Mouse (Mus musculus): ENCODE measurements around the gene Specc1l. TPM values are rescaled to one million over a fixed set of nuclear protein-coding genes. Genes with fewer than 3 reads are reported as not detected.
A peak's percentile ranks its signal among the peaks of the same experiment; 100 is the strongest.

Specc1l gene
- polyA plus RNA-seq, 1 experiment from 2014 or later: 20.3 TPM

GRCm38 (mm10) chr10:75294362-75294761 is 82.5 kb downstream of the Specc1l start:
- DNase-seq (ENCODE audit: low spot score): no peak
- Histone ChIP-seq H3K36me3 (ENCODE audit: control insufficient read depth, insufficient read depth, low read length) (peaks cover 27% of the 10 kb centered on the region), H3K4me1 (ENCODE audit: control insufficient read depth, insufficient read depth, low read length) (no peaks in the 10 kb centered on the region), H3K27ac (replicated peaks; ENCODE audit: low read depth, low read length) (no peak overlapping the region), H3K9me3 (ENCODE audit: control insufficient read depth, low read length) (no peaks in the 10 kb centered on the region), H3K27me3 (replicated peaks; ENCODE audit: control insufficient read depth, insufficient read depth, low read length) (no peaks in the 10 kb centered on the region), H3K4me3 (ENCODE audit: low read depth, low read length) (no peak overlapping the region), H3K9ac (ENCODE audit: low read depth, low read length) (no peak overlapping the region), H3K4me2 (ENCODE audit: low read depth, low read length) (no peak overlapping the region)
- no peak for ATAC-seq (ENCODE audit: low read depth)
- 49% methylated on average over 4 of the region's 4 CpGs for WGBS

GRCm38 (mm10) chr10:75294926-75295325 is 83.1 kb downstream of the Specc1l start:
- Histone ChIP-seq H3K4me2 (ENCODE audit: low read depth, low read length) (no peak overlapping the region), H3K27me3 (replicated peaks; ENCODE audit: control insufficient read depth, insufficient read depth, low read length) (no peaks in the 10 kb centered on the region), H3K9ac (ENCODE audit: low read depth, low read length) (no peak overlapping the region), H3K9me3 (ENCODE audit: control insufficient read depth, low read length) (no peaks in the 10 kb centered on the region), H3K27ac (replicated peaks; ENCODE audit: low read depth, low read length) (no peak overlapping the region), H3K4me1 (ENCODE audit: control insufficient read depth, insufficient read depth, low read length) (no peaks in the 10 kb centered on the region), H3K4me3 (ENCODE audit: low read depth, low read length) (no peak overlapping the region), H3K36me3 (ENCODE audit: control insufficient read depth, insufficient read depth, low read length) (peaks cover 26% of the 10 kb centered on the region)
- ATAC-seq (ENCODE audit: low read depth) (peak; percentile 44; the same call in 1 of the 2 replicates), DNase-seq (ENCODE audit: low spot score) (peak; percentile 46)
- 52% methylated on average over 4 of the region's 4 CpGs for WGBS

- 97% methylated on average over 5 of the region's 5 CpGs for WGBS
- H3K27ac ChIP-seq (replicated peaks; ENCODE audit: low read depth, low read length): no peak overlapping the region
- no peaks in the 10 kb centered on the region for H3K27me3 ChIP-seq (replicated peaks; ENCODE audit: control insufficient read depth, insufficient read depth, low read length)
- H3K4me1 ChIP-seq (ENCODE audit: control insufficient read depth, insufficient read depth, low read length): no peaks in the 10 kb centered on the region
- DNase-seq (ENCODE audit: low spot score): no peak
- no peak for ATAC-seq (ENCODE audit: low read depth)
- peaks cover 34% of the 10 kb centered on the region for H3K36me3 ChIP-seq (ENCODE audit: control insufficient read depth, insufficient read depth, low read length)
- H3K4me3 ChIP-seq (ENCODE audit: low read depth, low read length): no peak overlapping the region
- no peak overlapping the region for H3K4me2 ChIP-seq (ENCODE audit: low read depth, low read length)
- no peak overlapping the region for H3K9ac ChIP-seq (ENCODE audit: low read depth, low read length)
- H3K9me3 ChIP-seq (ENCODE audit: control insufficient read depth, low read length): no peaks in the 10 kb centered on the region
These were observed 86.7 kb downstream of the Specc1l start for GRCm38 (mm10) chr10:75298608-75299007.

- Histone ChIP-seq H3K9ac (ENCODE audit: low read depth, low read length) (no peak overlapping the region), H3K27ac (replicated peaks; ENCODE audit: low read depth, low read length) (no peak overlapping the region), H3K9me3 (ENCODE audit: control insufficient read depth, low read length) (no peaks in the 10 kb centered on the region), H3K27me3 (replicated peaks; ENCODE audit: control insufficient read depth, insufficient read depth, low read length) (no peaks in the 10 kb centered on the region), H3K4me1 (ENCODE audit: control insufficient read depth, insufficient read depth, low read length) (no peaks in the 10 kb centered on the region), H3K36me3 (ENCODE audit: control insufficient read depth, insufficient read depth, low read length) (peaks cover 47% of the 10 kb centered on the region), H3K4me2 (ENCODE audit: low read depth, low read length) (no peak overlapping the region), H3K4me3 (ENCODE audit: low read depth, low read length) (no peak overlapping the region)
- DNase-seq (ENCODE audit: low spot score): peak; percentile 51
- 56% methylated on average over 5 of the region's 5 CpGs for WGBS
- ATAC-seq (ENCODE audit: low read depth): no peak
These were observed 88.0 kb downstream of the Specc1l start for GRCm38 (mm10) chr10:75299785-75300418.

- Histone ChIP-seq H3K9me3 (ENCODE audit: control insufficient read depth, low read length) (no peaks in the 10 kb centered on the region), H3K4me3 (ENCODE audit: low read depth, low read length) (no peak overlapping the region), H3K4me2 (ENCODE audit: low read depth, low read length) (no peak overlapping the region), H3K27ac (replicated peaks; ENCODE audit: low read depth, low read length) (no peak overlapping the region), H3K27me3 (replicated peaks; ENCODE audit: control insufficient read depth, insufficient read depth, low read length) (no peaks in the 10 kb centered on the region), H3K4me1 (ENCODE audit: control insufficient read depth, insufficient read depth, low read length) (no peaks in the 10 kb centered on the region), H3K9ac (ENCODE audit: low read depth, low read length) (no peak overlapping the region), H3K36me3 (ENCODE audit: control insufficient read depth, insufficient read depth, low read length) (peaks cover 58% of the 10 kb centered on the region)
- ATAC-seq (ENCODE audit: low read depth): no peak
- 89% methylated on average over 12 of the region's 12 CpGs for WGBS
- DNase-seq (ENCODE audit: low spot score): no peak
These were observed 89.4 kb downstream of the Specc1l start for GRCm38 (mm10) chr10:75301195-75301806.

- Histone ChIP-seq H3K4me2 (ENCODE audit: low read depth, low read length) (no peak overlapping the region), H3K36me3 (ENCODE audit: control insufficient read depth, insufficient read depth, low read length) (peaks cover 63% of the 10 kb centered on the region), H3K9ac (ENCODE audit: low read depth, low read length) (no peak overlapping the region), H3K4me1 (ENCODE audit: control insufficient read depth, insufficient read depth, low read length) (no peaks in the 10 kb centered on the region), H3K27me3 (replicated peaks; ENCODE audit: control insufficient read depth, insufficient read depth, low read length) (no peaks in the 10 kb centered on the region), H3K9me3 (ENCODE audit: control insufficient read depth, low read length) (no peaks in the 10 kb centered on the region), H3K4me3 (ENCODE audit: low read depth, low read length) (no peak overlapping the region), H3K27ac (replicated peaks; ENCODE audit: low read depth, low read length) (no peak overlapping the region)
- ATAC-seq (ENCODE audit: low read depth): no peak
- DNase-seq (ENCODE audit: low spot score): no peak
- WGBS: 96% methylated on average over 4 of the region's 4 CpGs
These were observed 90.1 kb downstream of the Specc1l start for GRCm38 (mm10) chr10:75301937-75302336.

- DNase-seq (ENCODE audit: low spot score): no peak
- H3K4me1 ChIP-seq (ENCODE audit: control insufficient read depth, insufficient read depth, low read length): no peaks in the 10 kb centered on the region
- no peak overlapping the region for H3K4me2 ChIP-seq (ENCODE audit: low read depth, low read length)
- no peaks in the 10 kb centered on the region for H3K27me3 ChIP-seq (replicated peaks; ENCODE audit: control insufficient read depth, insufficient read depth, low read length)
- no peaks in the 10 kb centered on the region for H3K9me3 ChIP-seq (ENCODE audit: control insufficient read depth, low read length)
- H3K9ac ChIP-seq (ENCODE audit: low read depth, low read length): no peak overlapping the region
- no peak overlapping the region for H3K4me3 ChIP-seq (ENCODE audit: low read depth, low read length)
- H3K27ac ChIP-seq (replicated peaks; ENCODE audit: low read depth, low read length): no peak overlapping the region
- 88% methylated on average over 4 of the region's 4 CpGs for WGBS
- H3K36me3 ChIP-seq (ENCODE audit: control insufficient read depth, insufficient read depth, low read length): peaks cover 62% of the 10 kb centered on the region
- ATAC-seq (ENCODE audit: low read depth): no peak
These were observed 90.7 kb downstream of the Specc1l start for GRCm38 (mm10) chr10:75302536-75302935.

GRCm38 (mm10) chr10:75303324-75304048 is 91.6 kb downstream of the Specc1l start:
- Histone ChIP-seq H3K27ac (replicated peaks; ENCODE audit: low read depth, low read length) (no peak overlapping the region), H3K4me1 (ENCODE audit: control insufficient read depth, insufficient read depth, low read length) (no peaks in the 10 kb centered on the region), H3K36me3 (ENCODE audit: control insufficient read depth, insufficient read depth, low read length) (peaks cover 66% of the 10 kb centered on the region), H3K9me3 (ENCODE audit: control insufficient read depth, low read length) (no peaks in the 10 kb centered on the region), H3K4me3 (ENCODE audit: low read depth, low read length) (no peak overlapping the region), H3K9ac (ENCODE audit: low read depth, low read length) (no peak overlapping the region), H3K4me2 (ENCODE audit: low read depth, low read length) (no peak overlapping the region), H3K27me3 (replicated peaks; ENCODE audit: control insufficient read depth, insufficient read depth, low read length) (no peaks in the 10 kb centered on the region)
- WGBS: 77% methylated on average over 8 of the region's 8 CpGs
- no peak for DNase-seq (ENCODE audit: low spot score)
- ATAC-seq (ENCODE audit: low read depth): no peak

All from embryonic facial prominence, embryonic 14.5 days (tissue).